Mouse (Mus musculus) gastrocnemius, postnatal 4 days (tissue): ENCODE results near the gene Dcun1d4. TPM values are rescaled to one million over a fixed set of nuclear protein-coding genes. Genes with fewer than 3 reads are reported as not detected.

Experiments
- DNase-seq, 2 experiments: peaks; one replicate each; pipeline ENCODE4 v3.0.0; 2021 to 2022; ENCODE audit warnings: low spot score in 2 of 2, mixed read lengths in 2 of 2
- total RNA-seq, 2 experiments: library from RNA; stranded (reverse); gene quantifications; 2 replicates each; pipeline ENCODE4 v1.2.3; 2021

Dcun1d4 gene
- total RNA-seq, 2 experiments from 2014 or later: 13.2 to 17.5 TPM

DNA sequence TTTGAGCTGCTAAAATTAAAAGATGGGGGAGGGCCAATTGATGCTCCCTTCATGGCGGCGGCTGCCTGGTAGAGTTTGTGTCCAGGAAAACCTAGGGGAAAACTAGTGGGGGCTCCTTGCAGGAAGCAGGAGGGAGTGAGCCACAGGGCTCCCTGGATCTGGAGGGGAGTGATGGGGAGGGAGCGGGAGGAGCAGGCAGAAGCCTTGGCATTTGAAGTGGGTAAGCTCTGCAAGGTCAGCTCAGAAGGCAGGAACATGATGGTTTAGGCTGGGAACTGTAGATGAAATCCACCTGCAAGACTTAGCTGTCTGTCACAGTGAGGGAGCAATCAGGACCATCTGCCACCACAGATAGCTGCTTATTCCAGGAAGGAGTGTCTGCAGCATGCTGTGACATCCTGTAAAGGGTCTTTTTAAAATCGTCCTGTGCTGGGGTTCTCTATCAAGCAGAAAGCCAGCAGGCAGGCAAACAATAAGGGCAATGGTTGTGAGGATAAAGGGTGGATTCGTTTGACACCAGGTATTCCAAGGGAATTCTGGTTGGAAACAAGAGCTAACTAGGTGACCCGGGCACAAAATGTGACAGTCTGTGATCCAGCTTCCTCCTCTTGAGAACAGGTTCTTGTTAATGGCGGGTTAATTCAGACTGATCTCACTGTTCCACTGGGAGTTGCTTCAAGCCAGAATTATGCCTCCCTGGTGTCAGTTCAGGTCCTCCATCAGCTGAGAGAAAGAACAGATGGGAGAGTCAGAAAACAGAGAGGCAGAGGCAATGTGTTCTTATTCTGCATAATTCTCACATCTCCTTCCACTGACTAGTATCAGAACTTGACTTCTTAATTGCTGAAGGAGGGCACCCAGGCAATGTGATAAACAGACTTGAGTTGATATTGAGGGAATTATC lies 104.7 kb downstream of the Dcun1d4 start:
- no peak for DNase-seq

DNA sequence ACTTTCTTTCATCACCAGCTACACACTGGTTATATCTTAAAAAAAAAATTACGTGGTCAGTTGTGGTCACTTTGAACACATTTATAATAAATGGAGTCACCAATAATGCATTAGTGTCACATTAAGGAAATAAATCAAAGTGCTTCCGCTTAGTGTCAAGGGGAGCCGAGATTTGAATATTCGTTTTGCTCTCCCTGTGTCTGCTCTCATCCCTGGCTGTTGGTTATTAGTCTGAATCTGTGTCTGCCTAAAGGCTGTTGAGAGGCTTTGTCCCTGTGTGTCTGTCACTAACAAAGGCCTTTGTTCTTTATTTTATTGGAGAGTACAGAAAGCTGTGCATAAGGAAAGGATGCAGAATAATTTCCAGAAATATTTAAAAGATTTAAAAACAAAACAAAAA lies 105.8 kb downstream of the Dcun1d4 start:
- DNase-seq: no peak

DNA sequence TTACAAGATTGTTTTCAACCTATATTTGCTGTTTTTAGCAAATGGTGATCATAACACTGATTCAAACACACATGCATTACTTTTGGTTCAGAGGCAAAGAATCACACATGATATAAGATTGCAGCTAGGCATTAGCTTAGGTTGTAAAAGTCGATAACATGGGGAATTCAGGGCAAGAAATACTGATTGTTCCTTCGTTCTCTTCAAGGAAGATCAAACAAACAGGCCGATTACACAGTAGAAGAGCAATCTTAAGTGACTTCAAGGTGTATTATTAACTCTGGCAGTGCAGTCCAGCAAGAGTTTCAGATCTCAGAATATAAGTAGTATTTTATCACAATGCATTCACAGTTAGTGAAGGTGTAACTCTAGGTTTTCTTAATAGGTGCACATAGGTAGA lies 106.3 kb downstream of the Dcun1d4 start:
- DNase-seq: no peak

DNA sequence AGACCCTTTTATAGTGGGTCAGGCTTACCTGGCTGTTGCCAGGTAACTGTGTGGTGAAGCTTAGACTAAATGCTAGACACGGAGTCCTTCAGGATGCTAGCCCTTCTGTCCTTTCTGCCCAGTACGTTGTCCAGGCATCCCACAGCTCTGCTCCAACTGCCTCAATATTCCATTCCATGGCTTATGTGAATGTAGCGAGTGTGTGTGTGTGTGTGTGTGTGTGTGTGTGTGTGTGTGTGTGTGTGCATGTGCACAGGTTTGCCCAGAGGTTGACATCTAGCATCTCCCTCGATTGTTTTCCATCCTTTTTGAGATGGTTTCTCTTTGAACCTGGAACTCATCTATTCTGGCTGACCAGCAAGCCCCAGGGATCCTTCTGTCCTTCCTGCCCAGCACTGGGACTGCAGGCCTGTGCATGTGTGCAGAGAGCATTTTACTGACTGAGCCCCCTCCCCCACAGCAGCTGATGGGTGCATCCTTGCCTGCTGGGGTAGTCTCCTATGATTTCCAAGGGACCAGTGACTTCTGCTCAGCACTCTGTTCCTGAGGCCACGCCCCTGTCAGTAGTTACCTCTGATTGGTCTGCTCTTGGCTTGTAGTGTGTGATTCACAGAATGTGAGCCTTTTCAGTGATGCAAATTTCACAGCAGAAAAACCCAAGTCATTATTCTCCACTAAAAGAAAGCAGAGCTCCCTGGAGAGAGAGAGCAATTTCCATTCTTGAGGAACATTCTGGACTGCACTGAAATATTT lies 118.3 kb downstream of the Dcun1d4 start:
- DNase-seq: no peak

DNA sequence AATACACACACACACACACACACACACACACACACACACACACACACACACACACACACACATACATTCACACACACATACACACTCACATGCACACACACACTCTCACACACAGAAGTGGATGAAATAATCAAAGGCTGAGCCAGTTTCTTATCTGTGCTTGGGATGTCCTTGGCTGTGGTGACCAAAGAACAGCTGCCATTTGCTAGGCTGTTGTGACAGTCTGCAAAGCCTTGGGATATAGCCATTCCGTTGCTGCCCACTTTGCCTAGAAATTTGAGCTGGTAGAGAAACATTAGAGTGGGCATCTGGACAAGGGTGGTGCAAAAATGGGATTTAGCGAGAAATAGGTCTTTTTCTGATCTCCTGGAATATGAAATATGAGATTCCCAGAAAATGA lies 119.2 kb downstream of the Dcun1d4 start:
- DNase-seq: no peak

DNA sequence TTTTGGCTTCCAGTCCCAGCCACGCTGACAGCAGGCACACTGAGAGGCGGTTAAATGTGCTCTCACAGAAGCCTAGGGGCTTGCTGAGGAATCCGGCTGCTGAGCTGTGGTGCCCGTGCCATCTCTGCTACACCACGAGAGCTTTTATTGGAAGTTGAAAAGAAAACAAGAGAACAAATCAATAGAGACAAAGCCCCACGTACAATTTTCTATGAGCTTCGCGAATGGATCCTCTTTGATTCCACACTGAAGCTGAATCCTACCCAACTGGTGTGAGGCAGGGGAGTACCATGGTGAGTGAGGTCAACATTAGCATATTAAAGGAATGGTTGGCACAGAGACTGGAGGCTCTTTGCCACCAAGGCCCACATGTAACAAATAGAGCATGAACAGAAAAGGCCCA lies 120.6 kb downstream of the Dcun1d4 start:
- no peak for DNase-seq

DNA sequence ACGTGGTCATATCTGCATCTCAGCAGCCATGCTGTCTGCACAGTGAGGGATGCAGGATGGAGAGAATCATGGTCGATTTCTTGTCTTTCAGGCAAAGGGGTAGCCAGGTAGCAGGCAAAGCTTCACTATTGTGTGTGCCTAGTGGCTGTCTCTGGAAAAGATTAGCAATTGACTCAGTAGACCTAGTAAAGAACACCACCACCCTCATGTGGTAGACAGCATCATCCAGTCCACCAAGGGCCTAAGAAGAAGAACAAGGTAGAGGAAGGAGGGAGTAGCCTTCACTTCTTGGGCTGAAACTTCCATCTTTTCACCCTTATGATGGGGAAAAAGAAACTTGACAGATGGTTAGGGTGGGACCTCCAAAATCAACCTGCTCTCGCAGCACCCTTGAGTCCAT lies 122.1 kb downstream of the Dcun1d4 start:
- DNase-seq: no peak

DNA sequence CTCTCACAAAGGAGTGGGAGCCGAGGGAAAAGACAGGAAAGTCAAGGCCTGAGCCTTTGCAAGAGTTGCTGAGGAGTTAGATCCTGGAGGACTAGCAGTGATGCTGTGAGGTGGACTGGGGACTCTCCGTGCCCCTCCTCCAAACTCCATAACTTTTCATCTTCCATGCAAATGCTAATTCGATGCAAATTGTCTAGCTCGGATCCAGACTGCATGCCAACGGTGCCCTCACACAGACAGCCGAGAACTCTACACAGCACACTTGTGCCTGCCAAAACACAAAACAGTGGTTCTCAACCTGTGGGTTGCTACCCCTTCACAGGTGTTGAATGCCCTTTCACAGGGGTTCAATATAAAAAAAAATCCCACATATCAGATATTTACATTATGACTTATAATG lies 123.7 kb downstream of the Dcun1d4 start:
- DNase-seq: no peak

DNA sequence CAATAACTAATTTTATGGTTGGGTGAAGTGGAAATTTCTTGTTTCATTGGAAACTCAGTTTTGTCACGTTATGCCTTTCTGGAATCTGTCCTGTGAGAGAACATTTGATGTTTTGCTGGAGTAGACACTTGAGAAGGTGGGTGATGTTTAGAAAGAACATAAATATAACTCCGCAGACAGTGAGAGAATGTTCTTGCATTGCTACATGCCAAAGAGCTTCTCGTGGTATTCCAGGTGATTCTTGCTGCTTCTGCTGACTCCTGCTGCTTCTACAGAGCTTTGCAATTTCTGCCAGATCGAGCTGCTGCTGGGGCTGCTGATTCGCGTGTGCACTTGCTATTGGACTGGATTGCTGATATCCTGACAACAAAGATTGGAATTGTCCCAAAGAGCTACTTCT lies 124.2 kb downstream of the Dcun1d4 start:
- no peak for DNase-seq

Other genes starting within 250 kb of the Dcun1d4 start
- gene Fryl, start 224.4 kb upstream of the Dcun1d4 start, total RNA-seq: 10 to 100 TPM; 33.7 to 35.8 TPM
- gene Ociad1, start 188.2 kb upstream of the Dcun1d4 start, total RNA-seq: 100 to 1,000 TPM; 179 to 191 TPM
- 10 to 100 TPM; 12.6 to 14.0 TPM for gene Ociad2, start 140.0 kb upstream of the Dcun1d4 start, total RNA-seq
- under 1 TPM in 1 of 2 experiments, not detected in 1; 0.18 TPM for gene Cwh43, start 74.9 kb upstream of the Dcun1d4 start, total RNA-seq
- under 1 TPM; 0.31 to 0.32 TPM for gene Lrrc66, start 151.5 kb downstream of the Dcun1d4 start, total RNA-seq
- 100 to 1,000 TPM; 107 to 109 TPM for gene Sgcb, start 166.8 kb downstream of the Dcun1d4 start, total RNA-seq
- 1 to 10 TPM in 1 of 2 experiments, under 1 TPM in 1; 0.29 to 1.1 TPM for gene Spata18, start 170.4 kb downstream of the Dcun1d4 start, total RNA-seq